Mouse (Mus musculus) myocyte (in vitro differentiated cells): ENCODE data around the gene Ppp1r16b.

Source experiments
- E2F4 ChIP-seq: IDR thresholded peaks from one replicate; pipeline ENCODE4 v1.6.1; 2011; ENCODE audit warnings: mild to moderate bottlenecking, control low read depth, moderate library complexity; ENCODE audit not compliant: insufficient read depth
- MAX ChIP-seq: IDR thresholded peaks from one replicate; pipeline ENCODE4 v1.6.1; 2011; ENCODE audit warnings: low read depth, mild to moderate bottlenecking, control low read depth
- POLR2A ChIP-seq: IDR thresholded peaks from one replicate; pipeline ENCODE4 v1.6.1; 2011; ENCODE audit warnings: low read depth, mild to moderate bottlenecking, control low read depth, moderate library complexity; ENCODE audit not compliant: insufficient read length
- SRF ChIP-seq: IDR thresholded peaks from one replicate; pipeline ENCODE4 v1.6.1; 2011; ENCODE audit warnings: low read depth; ENCODE audit not compliant: control insufficient read depth, insufficient read length
- TCF12 ChIP-seq: IDR thresholded peaks from one replicate; pipeline ENCODE4 v1.6.1; 2011; ENCODE audit warnings: mild to moderate bottlenecking, control low read depth; ENCODE audit not compliant: poor library complexity, insufficient read depth, severe bottlenecking

GRCm38 (mm10) chr2:158683038-158683413 lies 17.8 kb downstream of the Ppp1r16b start:
- TF ChIP-seq POLR2A (no peak), MAX (no peak), TCF12 (no peak), E2F4 (no peak), SRF (no peak)
